Mouse (Mus musculus) kidney, embryonic 16.5 days (tissue): ENCODE data around the gene Olfr506. TPM values are rescaled to one million over a fixed set of nuclear protein-coding genes. Genes with fewer than 3 reads are reported as not detected.

Experiments used
- polyA plus RNA-seq: library from polyadenylated mRNA; unstranded; fragments of >200 nt; fragmentation: Nextera tagmentation; extraction: Ambion mirVana; gene quantifications from 2 replicates; pipeline ENCODE4 v1.2.1, GENCODE M21; 2015

Gene Olfr506
- polyA plus RNA-seq, 1 experiment from 2014 or later: not detected

Other genes with a start within 250 kb of the Olfr506 start
- not detected in 2 replicates for gene Olfr494, start 245.5 kb upstream of the Olfr506 start, polyA plus RNA-seq
- gene Olfr495, start 217.6 kb upstream of the Olfr506 start, polyA plus RNA-seq: not detected in 2 replicates
- not detected in 2 replicates for gene Olfr497, start 190.4 kb upstream of the Olfr506 start, polyA plus RNA-seq
- not detected in 2 replicates for gene Olfr498, start 145.5 kb upstream of the Olfr506 start, polyA plus RNA-seq
- not detected in 2 replicates for gene Olfr502, start 85.7 kb upstream of the Olfr506 start, polyA plus RNA-seq
- gene Olfr503, start 66.3 kb upstream of the Olfr506 start, polyA plus RNA-seq: not detected in 2 replicates
- not detected in 2 replicates for gene Olfr504, start 45.0 kb upstream of the Olfr506 start, polyA plus RNA-seq
- not detected in 2 replicates for gene Olfr507, start 11.0 kb downstream of the Olfr506 start, polyA plus RNA-seq
- not detected in 2 replicates for gene Olfr508, start 19.2 kb downstream of the Olfr506 start, polyA plus RNA-seq
- not detected in 2 replicates for gene Olfr509, start 41.1 kb downstream of the Olfr506 start, polyA plus RNA-seq
- gene Olfr510, start 55.6 kb downstream of the Olfr506 start, polyA plus RNA-seq: not detected in 2 replicates
- not detected in 2 replicates for gene Olfr512, start 102.5 kb downstream of the Olfr506 start, polyA plus RNA-seq
- gene Olfr513, start 140.2 kb downstream of the Olfr506 start, polyA plus RNA-seq: not detected in 2 replicates
- gene Olfr514, start 215.2 kb downstream of the Olfr506 start, polyA plus RNA-seq: not detected in 2 replicates
- not detected in 2 replicates for gene Olfr516, start 239.7 kb downstream of the Olfr506 start, polyA plus RNA-seq